Mouse (Mus musculus) lung, adult 18-20 months (tissue): Measurements from ENCODE around the gene Gm2042.
"Not testable (repeated sequence)": the region's sequence is repeated elsewhere in the genome, so short reads cannot be mapped to it uniquely, and the experiment has no call there.

ENCODE experiments used
- DNase-seq, 2 experiments: peaks; one replicate each; pipeline ENCODE4 v3.0.0; 2022; ENCODE audit warnings: mixed read lengths in 2 of 2

Gm2042 gene

DNA sequence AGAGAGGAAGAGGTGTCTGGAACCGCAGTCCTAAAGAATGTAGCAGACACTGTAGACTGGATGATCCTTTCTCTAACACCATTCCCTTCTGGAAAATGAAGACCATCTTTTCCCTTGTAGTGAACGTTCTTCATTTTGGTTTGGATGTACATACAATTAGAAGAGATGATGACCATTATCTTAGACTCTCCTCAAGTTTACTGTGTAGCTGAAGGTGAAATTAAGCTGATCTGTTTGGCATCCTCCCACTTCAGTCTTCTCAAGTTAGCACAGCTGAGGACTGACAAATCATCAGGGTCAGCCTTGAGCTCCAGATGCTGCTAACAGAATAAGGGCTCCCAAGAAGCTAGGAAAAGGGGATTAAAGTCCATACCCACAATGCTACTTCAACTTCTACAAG, at the start of gene Gm2042:
Gm2042 (plus strand) TSS at position 301 of the 400 bp plus-strand sequence.
- not testable (repeated sequence) for DNase-seq

DNA sequence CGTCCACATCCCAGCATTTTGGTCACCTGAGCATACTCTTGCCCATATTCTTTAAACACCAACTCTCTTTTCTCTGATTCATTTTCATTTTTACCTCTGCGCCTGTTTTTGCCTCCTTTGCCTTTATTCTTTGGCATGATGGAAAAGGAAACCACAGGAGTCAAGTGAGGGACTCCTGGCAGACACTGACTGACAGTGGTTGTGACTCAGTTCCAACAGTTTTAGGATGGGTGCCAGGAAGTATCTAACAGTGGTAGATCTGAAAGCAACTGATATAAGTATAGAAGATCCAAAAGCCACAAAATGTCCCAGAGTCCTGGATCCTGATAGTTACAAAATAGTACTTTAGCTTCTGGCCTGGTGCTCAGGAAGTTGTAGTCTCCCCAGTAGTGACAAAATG, 34.2 kb upstream of the Gm2042 start, which contains the start of gene Gm2035:
Gm2035 (minus strand) TSS at position 137 of the 400 bp plus-strand sequence.
- not testable (repeated sequence) for DNase-seq

DNA sequence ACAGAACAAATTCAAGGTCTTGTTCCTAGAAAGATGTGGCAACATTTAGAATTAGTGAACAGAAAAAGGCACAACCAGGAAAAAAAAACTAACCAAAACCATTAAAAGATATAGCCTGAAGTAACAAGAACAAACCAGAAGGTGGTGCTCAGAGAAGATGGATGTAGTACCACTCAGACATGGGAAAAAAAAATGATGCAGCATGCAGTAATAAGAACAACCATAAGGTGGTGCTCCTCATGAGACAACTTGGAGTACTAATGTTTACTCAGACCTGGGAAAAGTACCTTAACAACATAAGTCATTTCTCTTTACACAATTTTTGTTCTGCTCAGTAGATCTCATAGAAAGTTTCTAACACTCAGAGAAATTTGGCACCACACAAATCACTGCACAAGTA, 30.1 kb downstream of the Gm2042 start:
- not testable (repeated sequence) for DNase-seq

DNA sequence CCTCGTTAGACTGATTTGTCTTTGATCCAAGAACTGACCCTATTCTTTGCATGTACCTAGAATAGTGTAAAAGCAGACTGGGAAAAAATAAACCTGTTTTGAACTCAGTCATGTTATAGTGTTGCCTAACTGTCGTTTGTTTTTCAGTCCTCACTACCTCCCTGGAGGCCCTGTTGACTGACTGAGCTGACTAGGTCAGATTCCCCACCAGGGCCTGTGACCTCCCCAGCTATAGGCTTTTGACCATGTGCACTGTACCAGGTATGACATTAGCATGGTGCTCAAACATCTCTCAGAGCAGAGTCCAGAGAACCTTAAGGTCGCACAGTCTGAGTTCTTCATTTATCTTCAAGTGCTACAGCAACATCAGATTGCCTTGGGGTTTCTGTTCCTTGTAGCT, 50.2 kb downstream of the Gm2042 start:
- DNase-seq, result not testable (repeated sequence)
